Mouse (Mus musculus): ENCODE data around the gene Tex45.

Tex45 gene

GRCm38 (mm10) chr8:3492901-3493844 is 22.5 kb downstream of the Tex45 start, which contains the start of gene Zfp358:
Gene Zfp358 (plus strand): TSS chr8:3493138.
- DNase-seq (ENCODE audit: low spot score): peak; percentile 88

- no peak for DNase-seq (ENCODE audit: low spot score)
These were observed 23.2 kb downstream of the Tex45 start for GRCm38 (mm10) chr8:3493845-3494208.

GRCm38 (mm10) chr8:3495578-3496427 is 25.1 kb downstream of the Tex45 start:
- DNase-seq (ENCODE audit: low spot score): peak; percentile 62

DNA sequence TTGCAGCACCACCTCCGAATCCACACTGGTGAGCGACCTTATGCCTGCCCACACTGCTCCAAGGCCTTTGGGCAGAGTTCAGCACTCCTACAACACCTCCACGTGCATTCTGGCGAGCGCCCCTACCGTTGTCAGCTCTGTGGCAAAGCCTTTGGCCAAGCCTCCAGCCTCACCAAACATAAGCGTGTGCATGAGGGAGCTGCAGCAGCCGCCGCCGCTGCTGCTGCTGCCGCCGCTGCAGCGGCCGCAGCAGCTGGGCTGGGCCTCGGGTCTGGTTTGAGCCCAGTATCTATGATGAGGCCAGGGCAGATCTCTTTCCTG is 25.7 kb downstream of the Tex45 start:
- DNase-seq (ENCODE audit: low spot score): no peak

DNA sequence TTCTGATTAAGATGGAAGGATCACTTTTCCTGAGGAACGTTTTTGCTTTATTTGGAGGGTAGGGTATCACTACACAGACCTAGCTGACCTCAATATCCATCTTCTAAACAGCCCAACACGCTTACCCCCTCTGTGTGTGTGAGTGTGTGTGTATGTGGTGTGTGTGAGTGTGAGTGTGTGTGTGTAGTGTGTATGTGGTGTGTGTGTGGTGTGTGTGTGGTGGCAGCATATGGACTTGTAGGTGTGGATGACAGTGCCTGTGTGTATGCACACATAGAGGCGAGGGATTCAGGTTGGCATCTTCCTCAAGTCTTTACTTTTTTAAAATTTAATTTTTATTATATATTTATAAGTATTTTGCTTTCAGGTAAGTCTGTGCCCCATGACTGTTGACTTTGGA is 27.9 kb downstream of the Tex45 start:
- no peak for DNase-seq (ENCODE audit: low spot score)

- no peak for DNase-seq (ENCODE audit: low spot score)
These were observed 29.1 kb downstream of the Tex45 start for GRCm38 (mm10) chr8:3499751-3500150.

- DNase-seq (ENCODE audit: low spot score): peak; percentile 99
These were observed 29.8 kb downstream of the Tex45 start, which contains the start of gene Mcoln1 for GRCm38 (mm10) chr8:3500235-3501090. Gene Mcoln1 (plus strand): TSS chr8:3500457.

DNA sequence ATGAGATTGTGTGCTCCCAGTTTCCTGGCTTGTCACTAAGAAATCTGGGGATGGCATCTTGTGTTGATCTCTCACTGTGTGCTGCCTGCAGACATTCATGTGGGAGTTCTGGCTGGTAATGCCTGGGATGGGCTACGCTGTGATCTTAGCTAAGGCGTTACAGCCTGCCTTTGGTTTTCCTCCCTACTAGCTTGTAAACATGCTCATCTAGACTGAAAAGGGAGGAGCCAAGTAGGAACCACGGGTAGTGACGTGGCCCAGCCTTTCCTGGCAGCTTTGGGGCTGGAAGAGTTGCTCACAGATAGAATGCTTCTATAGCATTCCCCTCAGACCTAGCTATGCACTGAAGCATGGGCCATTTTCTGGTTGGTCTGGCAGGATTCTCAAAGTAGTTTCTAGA is 31.6 kb downstream of the Tex45 start:
- DNase-seq (ENCODE audit: low spot score): no peak

DNA sequence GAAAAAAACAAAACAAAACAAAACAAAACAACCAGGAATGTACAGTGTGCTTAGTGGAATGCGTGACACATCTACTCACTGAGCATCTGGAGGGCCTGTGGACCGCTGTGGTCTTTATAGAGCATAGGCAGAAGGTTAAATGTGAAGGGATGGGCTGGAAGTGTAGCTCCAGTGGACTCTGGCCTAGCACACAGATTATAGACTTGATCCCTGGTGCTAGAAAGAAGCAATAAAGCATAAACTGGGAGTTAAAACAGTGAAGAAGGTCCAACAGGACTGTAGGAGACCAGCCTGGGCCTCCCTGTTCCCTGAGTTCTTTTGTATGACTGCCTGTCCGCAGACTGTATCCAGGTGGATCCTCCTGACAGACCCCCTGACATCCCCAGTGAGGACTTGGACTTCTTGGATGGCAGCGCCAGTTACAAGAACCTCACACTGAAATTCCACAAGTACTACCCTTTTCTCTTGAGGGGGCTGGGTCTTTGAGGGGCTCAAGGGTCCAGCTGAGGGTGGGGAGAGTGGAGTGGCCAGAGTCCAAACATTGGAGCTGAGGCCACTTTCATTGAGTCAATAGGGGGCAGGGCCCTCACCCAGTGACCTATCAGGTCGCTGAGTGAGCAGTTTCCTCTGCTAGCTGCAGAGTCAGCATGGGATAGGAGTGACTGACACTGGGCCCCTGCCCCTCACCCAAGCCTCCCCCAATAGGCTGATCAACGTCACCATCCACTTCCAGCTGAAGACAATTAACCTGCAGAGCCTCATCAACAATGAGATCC is 37.5 kb downstream of the Tex45 start:
- no peak for DNase-seq (ENCODE audit: low spot score)

DNA sequence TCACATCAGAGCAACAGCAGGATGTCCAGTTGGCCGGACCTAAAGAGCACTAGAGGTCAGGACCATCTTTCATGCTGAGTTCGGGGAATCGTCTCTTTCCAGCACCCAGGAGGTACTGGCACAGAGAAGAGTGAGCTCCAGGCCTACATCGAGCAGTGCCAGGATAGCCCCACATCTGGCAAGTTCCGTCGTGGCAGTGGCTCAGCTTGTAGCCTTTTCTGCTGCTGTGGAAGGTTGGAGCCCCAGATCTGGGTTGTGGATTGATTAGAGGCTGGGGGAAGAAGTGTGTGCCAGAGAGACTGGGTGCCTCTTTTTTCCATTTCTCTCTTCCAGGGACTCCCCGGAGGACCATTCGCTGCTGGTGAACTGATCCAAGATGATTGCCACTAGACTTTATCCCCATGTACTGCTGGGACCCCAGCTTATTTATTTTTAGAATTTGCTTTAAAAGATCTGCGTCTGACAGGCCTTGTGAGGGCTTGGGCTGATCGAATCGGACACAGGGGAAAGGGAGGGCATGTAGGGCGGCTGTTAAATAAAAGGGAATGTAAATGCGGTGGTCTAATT is 44.1 kb downstream of the Tex45 start:
- DNase-seq (ENCODE audit: low spot score): no peak

DNA sequence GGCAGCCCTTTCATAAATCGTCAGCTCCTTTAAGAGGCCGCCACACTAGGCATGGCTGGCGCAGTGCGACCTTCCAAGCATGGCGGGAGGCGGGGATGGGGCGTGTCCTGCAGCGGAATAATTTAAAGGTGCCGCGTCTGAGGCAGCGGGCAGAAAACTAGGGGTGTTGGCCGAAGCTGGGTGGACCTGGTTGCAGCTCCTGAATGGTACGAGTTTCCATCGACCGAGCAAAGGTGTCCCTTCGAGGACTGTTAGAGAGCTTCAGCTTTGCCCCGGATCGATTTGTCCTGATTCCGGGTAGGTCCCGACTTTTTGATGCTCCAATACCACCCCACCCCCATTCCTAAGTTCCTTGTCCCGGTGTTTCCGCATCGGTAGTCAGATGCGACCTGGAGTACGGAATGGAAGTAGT is 44.6 kb downstream of the Tex45 start, which contains the start of gene Pnpla6:
Pnpla6 (plus strand) TSS at position 125 of the 412 bp plus-strand sequence.
- DNase-seq (ENCODE audit: low spot score): peak; percentile 90

- peak; percentile 57 for DNase-seq (ENCODE audit: low spot score)
These were observed 45.2 kb downstream of the Tex45 start for GRCm38 (mm10) chr8:3515771-3516417.

DNA sequence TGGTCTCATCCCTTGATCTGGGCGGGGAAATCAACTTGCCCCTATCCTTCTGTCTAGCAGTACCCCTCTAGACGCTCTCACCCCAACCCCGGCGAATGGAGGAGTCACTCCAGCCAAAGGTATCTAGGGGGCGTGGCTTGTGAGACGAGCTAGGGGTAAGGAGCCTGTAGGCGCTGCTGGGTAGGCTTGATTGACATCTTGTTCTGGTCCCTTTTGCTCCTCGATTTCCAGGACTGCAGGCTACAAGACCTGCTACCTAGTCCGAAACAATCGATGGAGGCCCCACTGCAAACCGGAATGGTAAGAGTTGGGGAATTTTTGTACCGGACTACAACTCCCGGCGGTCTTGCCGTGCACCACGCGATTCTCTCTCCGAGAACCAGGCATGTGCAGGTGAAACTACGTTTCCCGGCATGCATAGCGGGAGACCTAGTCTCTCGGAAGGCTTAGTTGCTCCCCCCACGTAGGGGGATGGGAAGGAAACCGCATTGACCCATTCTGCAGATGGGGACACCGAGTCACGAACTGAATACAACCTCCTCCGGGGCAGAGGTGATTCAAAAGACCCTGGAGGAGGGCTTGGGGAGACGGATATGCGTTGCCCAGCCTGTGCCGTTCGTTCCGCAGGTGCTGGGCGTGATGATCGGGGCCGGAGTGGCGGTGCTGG is 45.9 kb downstream of the Tex45 start:
- peak; percentile 97 for DNase-seq (ENCODE audit: low spot score)

DNA sequence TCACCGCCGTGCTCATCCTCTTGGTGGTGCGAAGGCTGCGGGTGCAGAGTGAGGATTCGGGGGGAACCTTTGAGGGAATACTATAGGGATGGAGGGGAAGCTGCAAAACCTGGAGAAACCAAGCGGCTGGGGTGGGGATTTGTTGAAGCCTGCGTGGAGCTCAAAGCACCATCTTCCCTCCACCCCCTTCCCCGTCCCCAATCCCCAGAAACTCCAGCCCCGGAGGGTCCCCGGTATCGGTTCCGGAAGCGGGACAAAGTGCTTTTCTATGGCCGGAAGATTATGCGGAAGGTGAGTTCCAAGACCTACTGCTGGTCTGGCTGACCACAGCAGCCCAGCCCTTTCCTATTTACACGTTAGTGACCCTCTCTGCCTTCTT is 46.4 kb downstream of the Tex45 start:
- DNase-seq (ENCODE audit: low spot score): peak; percentile 63

DNA sequence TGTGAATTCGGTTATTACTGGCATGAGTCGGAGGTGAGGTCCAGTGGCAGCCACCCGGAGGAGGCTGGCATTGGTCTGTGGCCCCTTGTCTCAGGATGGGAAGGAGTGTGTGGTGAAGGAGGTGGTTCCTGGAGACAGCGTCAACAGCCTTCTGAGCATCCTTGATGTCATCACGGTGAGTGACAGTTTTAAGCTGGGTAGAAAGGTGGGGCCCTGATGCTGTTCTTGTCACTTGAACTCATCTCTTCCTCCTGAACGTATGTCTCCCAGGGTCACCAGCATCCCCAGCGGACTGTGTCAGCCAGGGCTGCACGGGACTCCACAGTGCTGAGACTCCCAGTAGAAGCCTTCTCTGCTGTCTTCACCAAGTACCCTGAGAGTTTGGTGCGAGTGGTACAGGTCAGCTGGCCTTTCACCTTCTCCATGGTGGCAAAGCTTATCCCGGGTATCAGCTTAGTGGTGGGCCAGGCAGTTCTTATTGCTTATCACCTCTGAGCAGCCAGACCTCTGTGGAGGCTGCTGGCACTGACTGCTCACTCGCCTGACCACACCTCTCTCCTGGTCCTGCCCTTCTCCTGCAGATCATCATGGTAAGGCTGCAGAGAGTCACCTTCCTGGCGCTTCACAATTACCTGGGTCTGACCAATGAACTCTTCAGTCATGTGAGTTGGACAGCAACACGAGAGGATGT is 51.5 kb downstream of the Tex45 start:
- no peak for DNase-seq (ENCODE audit: low spot score)

- no peak for DNase-seq (ENCODE audit: low spot score)
These were observed 60.2 kb downstream of the Tex45 start for GRCm38 (mm10) chr8:3530816-3531215.

DNA sequence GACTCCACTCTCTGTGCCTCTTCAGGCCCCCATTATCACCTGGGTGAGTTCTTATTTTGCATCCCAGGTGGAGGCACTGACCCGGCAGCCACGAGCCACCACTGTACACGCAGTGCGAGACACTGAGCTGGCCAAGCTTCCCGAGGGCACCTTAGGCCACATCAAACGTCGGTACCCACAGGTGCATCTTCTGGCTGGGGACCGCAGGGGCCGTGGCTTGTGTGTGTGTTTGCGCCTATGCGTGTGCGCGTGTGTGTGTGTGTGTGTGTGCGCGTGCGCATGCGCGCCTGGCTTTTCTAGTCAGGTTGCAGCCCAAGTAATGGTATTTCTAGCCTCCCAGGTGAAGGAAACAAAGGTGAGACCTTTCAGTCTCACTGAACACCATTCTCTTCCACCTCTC is 61.3 kb downstream of the Tex45 start:
- no peak for DNase-seq (ENCODE audit: low spot score)

GRCm38 (mm10) chr8:3536053-3536841 is 65.6 kb downstream of the Tex45 start:
- DNase-seq (ENCODE audit: low spot score): peak; percentile 59
